Mouse (Mus musculus): ENCODE results near the gene Ceacam16. TPM values are rescaled to one million over a fixed set of nuclear protein-coding genes. Genes with fewer than 3 reads are reported as not detected.

Gene Ceacam16
- polyA plus RNA-seq, 1 experiment from 2014 or later = not detected

DNA sequence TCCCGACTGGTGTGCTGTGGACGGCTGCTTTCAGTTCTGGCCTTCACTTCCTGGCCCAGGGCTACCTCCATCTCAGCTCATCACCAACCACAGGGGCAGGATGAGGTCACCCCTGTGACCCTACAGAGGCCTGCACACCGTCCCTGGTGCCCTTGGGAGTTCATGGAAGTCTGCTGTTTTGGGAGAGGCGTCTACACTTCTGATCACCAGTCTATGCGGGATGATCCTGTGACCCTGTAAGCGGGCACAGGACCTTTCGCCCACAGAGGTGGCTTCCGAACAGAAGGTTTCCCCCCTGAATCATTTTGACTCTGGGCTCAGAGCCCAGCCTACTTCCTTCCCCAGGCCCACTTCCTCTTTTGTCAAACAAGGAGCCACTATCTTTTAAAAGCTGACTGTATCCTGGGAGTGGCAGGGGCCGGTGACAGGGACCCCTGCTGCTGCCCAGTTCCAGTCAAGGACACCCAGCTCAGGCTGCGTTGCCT is 10.1 kb upstream of the Ceacam16 start:
- peak overlapping the region; percentile 10; the same call in 1 of the 2 replicates for H3K27ac ChIP-seq (ENCODE audit: low read length)
- 12% methylated on average over 10 of the region's 10 CpGs for WGBS (ENCODE audit: insufficient replicate concordance)
- H3K4me1 ChIP-seq (ENCODE audit: control insufficient read depth, low read depth, low read length) = peaks cover 10% of the 10 kb centered on the region
- no peak overlapping the region for H3K9ac ChIP-seq (ENCODE audit: low read depth, low read length)
- H3K4me2 ChIP-seq (ENCODE audit: low read depth, low read length) = peak overlapping the region; percentile 6; the same call in 1 of the 2 replicates
- no peaks in the 10 kb centered on the region for H3K9me3 ChIP-seq (replicated peaks; ENCODE audit: control insufficient read depth, low read length)
- no peaks in the 10 kb centered on the region for H3K36me3 ChIP-seq (ENCODE audit: control insufficient read depth, insufficient read depth)
- ATAC-seq (ENCODE audit: low read depth) = peak; percentile 37; the same call in 1 of the 2 replicates
- no peak overlapping the region for H3K4me3 ChIP-seq (ENCODE audit: low read depth, low read length)
- H3K27me3 ChIP-seq (ENCODE audit: control insufficient read depth, insufficient read depth, low read depth, low read length) = no peaks in the 10 kb centered on the region

DNA sequence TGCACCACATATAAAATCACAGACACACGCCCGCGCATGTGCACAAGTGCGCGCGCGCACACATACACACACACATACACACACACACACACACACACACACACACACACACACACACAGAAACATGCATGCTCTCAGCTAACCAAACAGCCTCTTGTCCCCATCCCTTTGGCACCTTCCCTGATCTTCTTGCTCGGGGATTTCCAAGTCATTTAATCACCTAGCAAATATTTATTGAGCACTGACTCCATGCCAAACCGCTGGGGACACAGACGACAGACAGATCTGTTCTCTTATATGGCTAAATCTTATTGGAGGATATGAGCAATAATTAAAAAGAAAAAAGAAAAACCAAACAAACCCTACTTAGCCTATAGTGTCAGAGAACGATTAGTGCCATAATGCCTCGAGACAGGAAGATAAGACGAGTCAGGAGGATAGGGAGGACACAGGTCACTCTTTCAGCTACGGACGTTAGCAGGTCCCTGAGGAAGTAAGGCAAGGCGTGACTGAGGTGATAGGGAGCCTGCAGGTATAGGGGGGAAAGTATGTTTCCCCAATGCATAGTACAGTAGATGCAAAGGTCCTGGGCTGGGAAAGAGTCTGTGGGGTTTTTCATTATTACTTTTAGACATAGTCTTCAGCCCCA is 6.8 kb upstream of the Ceacam16 start:
- Histone ChIP-seq H3K9me3 (replicated peaks; ENCODE audit: control insufficient read depth, low read length) (no peaks in the 10 kb centered on the region), H3K36me3 (ENCODE audit: control insufficient read depth, insufficient read depth) (no peaks in the 10 kb centered on the region), H3K9ac (ENCODE audit: low read depth, low read length) (no peak overlapping the region), H3K27ac (ENCODE audit: low read length) (no peak overlapping the region), H3K4me3 (ENCODE audit: low read depth, low read length) (no peak overlapping the region), H3K4me1 (ENCODE audit: control insufficient read depth, low read depth, low read length) (peaks cover 9% of the 10 kb centered on the region), H3K27me3 (ENCODE audit: control insufficient read depth, insufficient read depth, low read depth, low read length) (no peaks in the 10 kb centered on the region), H3K4me2 (ENCODE audit: low read depth, low read length) (no peak overlapping the region)
- 68% methylated on average over 16 of the region's 16 CpGs for WGBS (ENCODE audit: insufficient replicate concordance)
- ATAC-seq (ENCODE audit: low read depth) = no peak

DNA sequence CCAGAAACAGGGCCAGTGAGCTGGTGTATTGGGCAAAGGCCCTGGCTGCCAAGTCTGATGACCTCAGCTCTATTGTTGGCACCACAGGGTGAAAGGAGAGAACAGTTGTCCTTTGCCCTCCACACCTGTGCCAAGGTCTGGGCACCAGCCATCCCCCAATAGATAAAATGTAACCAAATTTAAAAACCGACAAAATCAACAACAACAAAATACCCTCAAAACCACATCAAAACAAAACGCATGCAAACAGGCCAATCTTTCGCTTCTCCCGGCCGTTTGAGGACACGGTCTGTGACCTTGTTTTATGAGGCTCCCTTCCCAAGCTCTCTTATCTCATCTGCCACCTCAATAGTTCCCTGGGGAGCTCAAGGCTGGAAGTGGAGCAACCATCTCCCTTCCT is 5.4 kb upstream of the Ceacam16 start:
- Histone ChIP-seq H3K27me3 (ENCODE audit: control insufficient read depth, insufficient read depth, low read depth, low read length) (no peaks in the 10 kb centered on the region), H3K4me2 (ENCODE audit: low read depth, low read length) (no peak overlapping the region), H3K4me1 (ENCODE audit: control insufficient read depth, low read depth, low read length) (peaks cover 6% of the 10 kb centered on the region), H3K9ac (ENCODE audit: low read depth, low read length) (no peak overlapping the region), H3K36me3 (ENCODE audit: control insufficient read depth, insufficient read depth) (no peaks in the 10 kb centered on the region), H3K27ac (ENCODE audit: low read length) (no peak overlapping the region; the same call in 1 of the 2 replicates), H3K4me3 (ENCODE audit: low read depth, low read length) (no peak overlapping the region), H3K9me3 (replicated peaks; ENCODE audit: control insufficient read depth, low read length) (no peaks in the 10 kb centered on the region)
- ATAC-seq (ENCODE audit: low read depth) = no peak
- WGBS (ENCODE audit: insufficient replicate concordance) = 69% methylated on average over 6 of the region's 6 CpGs

DNA sequence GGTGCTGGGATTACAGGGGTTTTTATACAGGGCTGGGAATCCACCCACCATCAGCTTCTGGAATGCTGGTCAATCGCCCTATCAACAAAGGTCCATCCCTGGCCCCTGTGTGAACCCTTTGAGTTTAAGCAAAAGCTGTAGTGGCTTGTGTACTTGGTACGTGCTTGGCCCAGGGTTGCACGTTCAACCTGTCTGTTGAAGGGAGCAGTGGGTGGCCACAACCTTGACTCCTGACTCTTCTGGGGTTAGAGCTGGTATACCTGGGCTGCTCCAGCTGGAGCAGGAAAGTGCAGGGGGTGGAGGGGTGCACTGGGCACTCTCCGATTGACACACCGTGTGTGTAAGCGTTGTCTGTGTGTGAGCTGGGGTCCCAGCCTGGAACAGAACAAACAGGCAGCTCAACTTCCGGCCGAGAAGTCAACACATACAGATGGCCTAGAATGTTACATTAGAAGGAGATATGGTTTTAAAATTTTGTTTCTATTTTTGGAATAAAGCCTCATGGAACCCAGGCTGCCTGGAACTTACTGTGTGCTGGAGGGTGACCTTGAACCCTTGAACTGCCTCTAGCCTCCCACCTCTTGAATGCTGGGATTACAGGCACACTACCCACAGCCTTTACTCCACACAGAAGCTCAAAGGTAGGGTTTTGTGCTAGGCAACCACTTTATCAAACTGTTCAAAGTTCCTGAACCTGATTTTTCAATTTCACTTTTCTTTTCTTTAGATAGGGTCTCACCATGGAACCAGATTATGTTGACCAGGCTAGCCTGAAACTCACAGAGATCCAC is 4.3 kb upstream of the Ceacam16 start:
- Histone ChIP-seq H3K36me3 (ENCODE audit: control insufficient read depth, insufficient read depth) (no peaks in the 10 kb centered on the region), H3K4me1 (ENCODE audit: control insufficient read depth, low read depth, low read length) (peaks cover 3% of the 10 kb centered on the region; the same call in 1 of the 2 replicates), H3K9me3 (replicated peaks; ENCODE audit: control insufficient read depth, low read length) (no peaks in the 10 kb centered on the region), H3K27me3 (ENCODE audit: control insufficient read depth, insufficient read depth, low read depth, low read length) (no peaks in the 10 kb centered on the region), H3K4me2 (ENCODE audit: low read depth, low read length) (no peak overlapping the region), H3K27ac (ENCODE audit: low read length) (peak overlapping the region; percentile 68), H3K9ac (ENCODE audit: low read depth, low read length) (no peak overlapping the region), H3K4me3 (ENCODE audit: low read depth, low read length) (no peak overlapping the region)
- WGBS (ENCODE audit: insufficient replicate concordance) = 55% methylated on average over 8 of the region's 8 CpGs
- ATAC-seq (ENCODE audit: low read depth) = peak; percentile 92

DNA sequence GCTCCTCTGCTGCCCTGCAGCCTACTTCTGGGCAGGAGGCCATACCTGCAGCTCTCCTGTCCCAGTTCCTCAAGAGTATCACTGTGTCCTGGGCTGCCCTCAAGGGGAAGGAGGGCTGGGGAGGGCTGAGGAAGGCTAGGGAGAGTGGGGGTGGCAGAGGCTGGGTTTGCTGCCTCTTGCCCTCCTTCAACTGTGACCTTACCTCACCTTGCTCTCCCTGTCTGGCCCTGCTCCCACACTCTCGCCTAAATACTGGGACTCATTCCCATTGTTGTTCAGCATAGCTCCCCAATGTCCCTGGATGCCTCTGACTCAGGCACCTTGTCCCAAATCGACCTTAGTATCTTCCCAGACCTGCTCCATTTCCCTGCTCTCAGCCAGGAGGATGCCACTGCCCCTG is 3.1 kb upstream of the Ceacam16 start:
- Histone ChIP-seq H3K4me2 (ENCODE audit: low read depth, low read length) (no peak overlapping the region), H3K27me3 (ENCODE audit: control insufficient read depth, insufficient read depth, low read depth, low read length) (no peaks in the 10 kb centered on the region), H3K4me1 (ENCODE audit: control insufficient read depth, low read depth, low read length) (peaks cover 3% of the 10 kb centered on the region; the same call in 1 of the 2 replicates), H3K9me3 (replicated peaks; ENCODE audit: control insufficient read depth, low read length) (no peaks in the 10 kb centered on the region), H3K36me3 (ENCODE audit: control insufficient read depth, insufficient read depth) (no peaks in the 10 kb centered on the region), H3K4me3 (ENCODE audit: low read depth, low read length) (no peak overlapping the region), H3K9ac (ENCODE audit: low read depth, low read length) (no peak overlapping the region), H3K27ac (ENCODE audit: low read length) (no peak overlapping the region)
- ATAC-seq (ENCODE audit: low read depth) = no peak
- 33% methylated on average over 2 of the region's 2 CpGs for WGBS (ENCODE audit: insufficient replicate concordance)

DNA sequence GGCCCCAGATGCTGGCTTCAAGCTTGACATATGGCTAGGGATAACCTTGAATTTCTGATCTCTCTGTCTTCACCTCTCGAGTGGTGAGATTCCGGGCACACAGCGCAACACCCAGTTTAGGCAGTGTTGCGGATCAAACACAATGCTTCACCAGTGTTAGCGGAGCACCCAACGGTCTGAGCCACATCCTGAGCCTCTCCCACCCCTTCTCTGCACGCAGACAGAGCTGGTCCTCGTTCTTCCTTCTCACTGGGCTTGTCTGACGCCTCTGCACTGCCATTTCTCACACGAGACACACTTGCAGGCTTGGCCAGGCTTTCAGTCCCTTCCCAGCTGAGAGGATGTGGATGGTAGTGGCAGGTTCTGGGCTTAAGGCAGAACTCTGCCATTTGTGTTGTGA is 1.4 kb downstream of the Ceacam16 start:
- Histone ChIP-seq H3K36me3 (ENCODE audit: control insufficient read depth, insufficient read depth) (no peaks in the 10 kb centered on the region), H3K4me1 (ENCODE audit: control insufficient read depth, low read depth, low read length) (peaks cover 3% of the 10 kb centered on the region; the same call in 1 of the 2 replicates), H3K4me3 (ENCODE audit: low read depth, low read length) (no peak overlapping the region), H3K9ac (ENCODE audit: low read depth, low read length) (no peak overlapping the region), H3K27ac (ENCODE audit: low read length) (no peak overlapping the region), H3K27me3 (ENCODE audit: control insufficient read depth, insufficient read depth, low read depth, low read length) (no peaks in the 10 kb centered on the region), H3K4me2 (ENCODE audit: low read depth, low read length) (no peak overlapping the region), H3K9me3 (replicated peaks; ENCODE audit: control insufficient read depth, low read length) (no peaks in the 10 kb centered on the region)
- no peak for ATAC-seq (ENCODE audit: low read depth)
- WGBS (ENCODE audit: insufficient replicate concordance) = 50% methylated on average over 10 of the region's 10 CpGs

DNA sequence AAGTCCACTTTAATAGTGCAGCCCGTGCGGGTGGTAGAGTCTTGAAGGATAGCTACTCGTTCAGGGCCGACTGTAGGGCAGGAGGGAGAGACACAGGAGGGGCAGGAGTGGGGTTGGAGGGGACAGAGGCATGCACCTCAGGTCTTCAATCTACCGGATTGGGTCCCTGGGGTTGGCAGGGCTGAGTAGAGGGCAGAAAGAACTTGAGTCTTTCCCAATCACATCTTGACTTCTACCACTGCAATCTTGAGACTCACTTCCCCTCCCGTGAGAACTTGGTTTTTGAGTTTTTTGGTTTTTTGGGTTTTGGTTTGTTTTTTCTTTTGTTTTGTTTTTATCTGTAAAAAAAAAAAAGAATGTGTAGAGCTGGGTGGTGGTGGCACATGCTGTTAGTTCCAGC is 4.8 kb downstream of the Ceacam16 start:
- no peak overlapping the region for H3K27ac ChIP-seq (ENCODE audit: low read length)
- no peak overlapping the region for H3K4me3 ChIP-seq (ENCODE audit: low read depth, low read length)
- H3K4me2 ChIP-seq (ENCODE audit: low read depth, low read length) = no peak overlapping the region
- H3K27me3 ChIP-seq (ENCODE audit: control insufficient read depth, insufficient read depth, low read depth, low read length) = peaks cover 10% of the 10 kb centered on the region
- no peaks in the 10 kb centered on the region for H3K36me3 ChIP-seq (ENCODE audit: control insufficient read depth, insufficient read depth)
- H3K9ac ChIP-seq (ENCODE audit: low read depth, low read length) = no peak overlapping the region
- no peaks in the 10 kb centered on the region for H3K9me3 ChIP-seq (replicated peaks; ENCODE audit: control insufficient read depth, low read length)
- H3K4me1 ChIP-seq (ENCODE audit: control insufficient read depth, low read depth, low read length) = no peaks in the 10 kb centered on the region
- WGBS (ENCODE audit: insufficient replicate concordance) = 51% methylated on average over 6 of the region's 6 CpGs
- no peak for ATAC-seq (ENCODE audit: low read depth)

DNA sequence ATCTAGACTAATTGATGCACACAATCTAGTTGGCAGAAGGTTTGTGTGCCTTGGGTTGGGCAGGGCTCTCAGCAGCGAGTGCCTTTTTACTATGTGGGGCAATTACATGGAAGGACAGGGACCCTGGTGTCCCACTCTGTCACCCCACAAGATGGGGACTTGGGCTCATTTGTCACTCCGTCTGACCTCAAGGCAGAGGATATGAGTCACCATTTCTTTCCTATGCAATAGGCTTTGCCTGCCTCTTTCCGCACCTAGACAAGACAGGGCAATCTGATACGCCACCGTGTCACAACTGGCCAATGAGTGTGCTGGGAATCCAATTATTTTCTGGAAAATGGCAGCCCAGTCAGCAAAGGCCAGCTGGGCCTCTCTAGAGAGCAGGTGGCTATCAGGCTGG is 5.4 kb downstream of the Ceacam16 start:
- peaks cover 10% of the 10 kb centered on the region for H3K27me3 ChIP-seq (ENCODE audit: control insufficient read depth, insufficient read depth, low read depth, low read length)
- H3K9ac ChIP-seq (ENCODE audit: low read depth, low read length) = no peak overlapping the region
- H3K27ac ChIP-seq (ENCODE audit: low read length) = no peak overlapping the region
- 40% methylated on average over 5 of the region's 5 CpGs for WGBS (ENCODE audit: insufficient replicate concordance)
- H3K9me3 ChIP-seq (replicated peaks; ENCODE audit: control insufficient read depth, low read length) = no peaks in the 10 kb centered on the region
- ATAC-seq (ENCODE audit: low read depth) = no peak
- H3K4me2 ChIP-seq (ENCODE audit: low read depth, low read length) = no peak overlapping the region
- no peak overlapping the region for H3K4me3 ChIP-seq (ENCODE audit: low read depth, low read length)
- H3K4me1 ChIP-seq (ENCODE audit: control insufficient read depth, low read depth, low read length) = no peaks in the 10 kb centered on the region
- no peaks in the 10 kb centered on the region for H3K36me3 ChIP-seq (ENCODE audit: control insufficient read depth, insufficient read depth)

DNA sequence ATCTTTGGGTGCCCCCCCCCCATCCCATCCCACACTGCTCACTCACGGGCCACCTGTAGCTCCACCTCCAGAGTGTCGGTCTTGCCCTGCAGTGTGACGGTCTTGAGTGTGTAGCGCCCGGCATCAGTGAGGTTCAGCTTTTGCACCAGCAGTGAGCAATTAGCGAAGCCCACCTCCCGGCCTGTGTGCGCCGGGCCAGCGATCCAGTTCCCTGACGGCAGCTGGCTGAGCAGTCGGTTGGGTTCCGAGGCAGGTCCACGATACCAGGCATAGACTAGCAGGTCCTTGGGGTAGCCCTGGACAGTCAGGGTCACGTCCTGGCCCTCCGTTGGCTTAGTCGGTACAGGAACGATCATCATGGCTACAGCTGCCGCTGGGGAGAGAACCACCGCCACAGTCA is 7.6 kb downstream of the Ceacam16 start:
- WGBS (ENCODE audit: insufficient replicate concordance) = 73% methylated on average over 20 of the region's 20 CpGs
- Histone ChIP-seq H3K9ac (ENCODE audit: low read depth, low read length) (no peak overlapping the region), H3K4me1 (ENCODE audit: control insufficient read depth, low read depth, low read length) (no peaks in the 10 kb centered on the region), H3K9me3 (replicated peaks; ENCODE audit: control insufficient read depth, low read length) (no peaks in the 10 kb centered on the region), H3K27ac (ENCODE audit: low read length) (no peak overlapping the region), H3K4me3 (ENCODE audit: low read depth, low read length) (no peak overlapping the region), H3K4me2 (ENCODE audit: low read depth, low read length) (no peak overlapping the region), H3K36me3 (ENCODE audit: control insufficient read depth, insufficient read depth) (no peaks in the 10 kb centered on the region), H3K27me3 (ENCODE audit: control insufficient read depth, insufficient read depth, low read depth, low read length) (peaks cover 10% of the 10 kb centered on the region)
- no peak for ATAC-seq (ENCODE audit: low read depth)

Data from liver, embryonic 16.5 days (tissue).